Mouse (Mus musculus): ENCODE measurements around the gene Trappc2l. TPM values are rescaled to one million over a fixed set of nuclear protein-coding genes. Genes with fewer than 3 reads are reported as not detected.

The Trappc2l gene
- polyA plus RNA-seq, 1 experiment from 2014 or later, result 30.7 TPM

GRCm38 (mm10) chr8:122586749-122587148 lies 24.7 kb upstream of the Trappc2l start:
- H3K9me3 ChIP-seq (ENCODE audit: low read length), result no peaks in the 10 kb centered on the region
- H3K36me3 ChIP-seq (replicated peaks; ENCODE audit: insufficient read depth, low read length), result peaks cover 6% of the 10 kb centered on the region
- WGBS (ENCODE audit: insufficient replicate concordance), result 70% methylated on average over 10 of the region's 10 CpGs
- no peak for TF ChIP-seq EP300 (IDR thresholded peaks at IDR 0.05; ENCODE audit: low read depth)
- no peak for TF ChIP-seq CTCF (IDR thresholded peaks at IDR 0.05; ENCODE audit: low read depth)
- peaks cover 13% of the 10 kb centered on the region for H3K4me1 ChIP-seq (ENCODE audit: insufficient read depth)
- H3K27ac ChIP-seq (ENCODE audit: low read depth), result no peak overlapping the region
- no peak overlapping the region for H3K4me2 ChIP-seq (ENCODE audit: low read depth, low read length)
- ATAC-seq, result no peak
- no peaks in the 10 kb centered on the region for H3K27me3 ChIP-seq (ENCODE audit: insufficient read depth, low read length)
- H3K4me3 ChIP-seq (ENCODE audit: low read depth, low read length), result no peak overlapping the region
- no peak overlapping the region for H3K9ac ChIP-seq (replicated peaks)
- no peak for DNase-seq

GRCm38 (mm10) chr8:122593240-122593639 lies 18.2 kb upstream of the Trappc2l start:
- Histone ChIP-seq H3K4me1 (ENCODE audit: insufficient read depth) (no peaks in the 10 kb centered on the region; the same call in 1 of the 2 replicates), H3K36me3 (replicated peaks; ENCODE audit: insufficient read depth, low read length) (peaks cover 20% of the 10 kb centered on the region), H3K4me3 (ENCODE audit: low read depth, low read length) (no peak overlapping the region), H3K27me3 (ENCODE audit: insufficient read depth, low read length) (no peaks in the 10 kb centered on the region), H3K4me2 (ENCODE audit: low read depth, low read length) (peak overlapping the region; percentile 29; the same call in 1 of the 2 replicates), H3K9ac (replicated peaks) (no peak overlapping the region), H3K27ac (ENCODE audit: low read depth) (peak overlapping the region; percentile 69; the same call in 1 of the 2 replicates), H3K9me3 (ENCODE audit: low read length) (no peaks in the 10 kb centered on the region)
- ATAC-seq (peak; percentile 53), DNase-seq (peak; percentile 44)
- TF ChIP-seq CTCF (IDR thresholded peaks at IDR 0.05; ENCODE audit: low read depth) (no peak), EP300 (IDR thresholded peaks at IDR 0.05; ENCODE audit: low read depth) (no peak)
- 51% methylated on average over 12 of the region's 12 CpGs for WGBS (ENCODE audit: insufficient replicate concordance)

GRCm38 (mm10) chr8:122593783-122594507 lies 17.5 kb upstream of the Trappc2l start:
- ATAC-seq (no peak), DNase-seq (no peak)
- Histone ChIP-seq H3K4me3 (ENCODE audit: low read depth, low read length) (no peak overlapping the region), H3K9me3 (ENCODE audit: low read length) (no peaks in the 10 kb centered on the region), H3K27me3 (ENCODE audit: insufficient read depth, low read length) (no peaks in the 10 kb centered on the region), H3K9ac (replicated peaks) (peak overlapping the region; percentile 38; the same call in 1 of the 2 replicates), H3K4me2 (ENCODE audit: low read depth, low read length) (0 out of 2 replicates have a peak overlapping the region, but pooled peaks have one; percentile 29), H3K4me1 (ENCODE audit: insufficient read depth) (no peaks in the 10 kb centered on the region; the same call in 1 of the 2 replicates), H3K27ac (ENCODE audit: low read depth) (peak overlapping the region; percentile 69; the same call in 1 of the 2 replicates), H3K36me3 (replicated peaks; ENCODE audit: insufficient read depth, low read length) (peaks cover 23% of the 10 kb centered on the region)
- TF ChIP-seq CTCF (IDR thresholded peaks at IDR 0.05; ENCODE audit: low read depth) (no peak), EP300 (IDR thresholded peaks at IDR 0.05; ENCODE audit: low read depth) (no peak)
- WGBS (ENCODE audit: insufficient replicate concordance), result 72% methylated on average over 19 of the region's 19 CpGs

- Histone ChIP-seq H3K36me3 (replicated peaks; ENCODE audit: insufficient read depth, low read length) (peaks cover 26% of the 10 kb centered on the region), H3K27me3 (ENCODE audit: insufficient read depth, low read length) (no peaks in the 10 kb centered on the region), H3K27ac (ENCODE audit: low read depth) (peak overlapping the region; percentile 66), H3K4me2 (ENCODE audit: low read depth, low read length) (no peak overlapping the region; the same call in 1 of the 2 replicates), H3K9ac (replicated peaks) (no peak overlapping the region), H3K4me3 (ENCODE audit: low read depth, low read length) (no peak overlapping the region), H3K4me1 (ENCODE audit: insufficient read depth) (no peaks in the 10 kb centered on the region; the same call in 1 of the 2 replicates), H3K9me3 (ENCODE audit: low read length) (no peaks in the 10 kb centered on the region)
- no peak for TF ChIP-seq CTCF (IDR thresholded peaks at IDR 0.05; ENCODE audit: low read depth)
- TF ChIP-seq EP300 (IDR thresholded peaks at IDR 0.05; ENCODE audit: low read depth), result no peak
- 32% methylated on average over 4 of the region's 4 CpGs for WGBS (ENCODE audit: insufficient replicate concordance)
- no peak for DNase-seq
- no peak for ATAC-seq
Measured at GRCm38 (mm10) chr8:122596031-122596430, 15.4 kb upstream of the Trappc2l start.

- DNase-seq (no peak), ATAC-seq (no peak)
- Histone ChIP-seq H3K27ac (ENCODE audit: low read depth) (no peak overlapping the region), H3K9ac (replicated peaks) (no peak overlapping the region), H3K4me1 (ENCODE audit: insufficient read depth) (0 out of 2 replicates have a peak, but pooled peaks cover 2% of the 10 kb centered on the region), H3K4me3 (ENCODE audit: low read depth, low read length) (no peak overlapping the region), H3K36me3 (replicated peaks; ENCODE audit: insufficient read depth, low read length) (peaks cover 27% of the 10 kb centered on the region), H3K4me2 (ENCODE audit: low read depth, low read length) (no peak overlapping the region), H3K27me3 (ENCODE audit: insufficient read depth, low read length) (no peaks in the 10 kb centered on the region), H3K9me3 (ENCODE audit: low read length) (no peaks in the 10 kb centered on the region)
- TF ChIP-seq EP300 (IDR thresholded peaks at IDR 0.05; ENCODE audit: low read depth) (no peak), CTCF (IDR thresholded peaks at IDR 0.05; ENCODE audit: low read depth) (no peak)
- WGBS (ENCODE audit: insufficient replicate concordance), result 92% methylated on average over 9 of the region's 9 CpGs
Measured at GRCm38 (mm10) chr8:122600666-122601065, 10.8 kb upstream of the Trappc2l start.

- 35% methylated on average over 1 of the region's 1 CpGs for WGBS (ENCODE audit: insufficient replicate concordance)
- ATAC-seq (no peak), DNase-seq (no peak)
- 0 out of 2 replicates have a peak, but pooled peaks cover 2% of the 10 kb centered on the region for H3K4me1 ChIP-seq (ENCODE audit: insufficient read depth)
- no peaks in the 10 kb centered on the region for H3K9me3 ChIP-seq (ENCODE audit: low read length)
- TF ChIP-seq EP300 (IDR thresholded peaks at IDR 0.05; ENCODE audit: low read depth) (no peak), CTCF (IDR thresholded peaks at IDR 0.05; ENCODE audit: low read depth) (no peak)
- no peak overlapping the region for H3K4me2 ChIP-seq (ENCODE audit: low read depth, low read length)
- peaks cover 17% of the 10 kb centered on the region for H3K36me3 ChIP-seq (replicated peaks; ENCODE audit: insufficient read depth, low read length)
- no peak overlapping the region for H3K9ac ChIP-seq (replicated peaks)
- H3K27me3 ChIP-seq (ENCODE audit: insufficient read depth, low read length), result no peaks in the 10 kb centered on the region
- H3K27ac ChIP-seq (ENCODE audit: low read depth), result peak overlapping the region; percentile 49
- H3K4me3 ChIP-seq (ENCODE audit: low read depth, low read length), result no peak overlapping the region
Measured at GRCm38 (mm10) chr8:122604640-122605039, 6.8 kb upstream of the Trappc2l start.

All from liver, postnatal 0 days (tissue).